Mouse (Mus musculus): ENCODE measurements around the gene Pask. TPM values are rescaled to one million over a fixed set of nuclear protein-coding genes. Genes with fewer than 3 reads are reported as not detected.

Gene Pask
- polyA plus RNA-seq, 1 experiment from 2014 or later, result 25.4 TPM

GRCm38 (mm10) chr1:93272409-93272821 lies 70.9 kb downstream of the Pask start:
- H3K36me3 ChIP-seq (replicated peaks), result no peaks in the 10 kb centered on the region
- 3% methylated on average over 16 of the region's 16 CpGs for WGBS
- peaks cover 3% of the 10 kb centered on the region; the same call in 1 of the 2 replicates for H3K4me1 ChIP-seq
- peaks cover 6% of the 10 kb centered on the region; the same call in 1 of the 2 replicates for H3K27me3 ChIP-seq
- no peak overlapping the region for H3K4me3 ChIP-seq (replicated peaks)
- no peak for ATAC-seq (ENCODE audit: low FRiP score)
- H3K9ac ChIP-seq, result no peak overlapping the region
- H3K4me2 ChIP-seq, result peak overlapping the region; percentile 16
- no peaks in the 10 kb centered on the region for H3K9me3 ChIP-seq
- H3K27ac ChIP-seq, result no peak overlapping the region

GRCm38 (mm10) chr1:93271751-93272150 lies 71.5 kb downstream of the Pask start:
- H3K4me3 ChIP-seq (replicated peaks), result no peak overlapping the region
- 79% methylated on average over 5 of the region's 6 CpGs for WGBS
- no peak for ATAC-seq (ENCODE audit: low FRiP score)

GRCm38 (mm10) chr1:93270516-93271240 lies 72.6 kb downstream of the Pask start:
- H3K9me3 ChIP-seq, result no peaks in the 10 kb centered on the region
- WGBS, result 66% methylated on average over 3 of the region's 3 CpGs
- H3K27me3 ChIP-seq, result 0 out of 2 replicates have a peak, but pooled peaks cover 6% of the 10 kb centered on the region
- no peak for ATAC-seq (ENCODE audit: low FRiP score)
- no peak overlapping the region for H3K9ac ChIP-seq
- H3K4me1 ChIP-seq, result peaks cover 3% of the 10 kb centered on the region; the same call in 1 of the 2 replicates
- H3K4me3 ChIP-seq (replicated peaks), result no peak overlapping the region
- no peak overlapping the region for H3K27ac ChIP-seq
- H3K36me3 ChIP-seq (replicated peaks), result no peaks in the 10 kb centered on the region
- no peak overlapping the region for H3K4me2 ChIP-seq

More at GRCm38 (mm10) chr1:93271751-93272150, 71.5 kb downstream of the Pask start:
- Histone ChIP-seq H3K27me3 (peaks cover 6% of the 10 kb centered on the region; the same call in 1 of the 2 replicates), H3K9me3 (no peaks in the 10 kb centered on the region), H3K9ac (no peak overlapping the region), H3K4me2 (no peak overlapping the region), H3K4me1 (peaks cover 3% of the 10 kb centered on the region; the same call in 1 of the 2 replicates), H3K36me3 (replicated peaks) (no peaks in the 10 kb centered on the region), H3K27ac (no peak overlapping the region)

- 87% methylated on average over 2 of the region's 2 CpGs for WGBS
- peaks cover 3% of the 10 kb centered on the region; the same call in 1 of the 2 replicates for H3K4me1 ChIP-seq
- 0 out of 2 replicates have a peak, but pooled peaks cover 3% of the 10 kb centered on the region for H3K27me3 ChIP-seq
- H3K36me3 ChIP-seq (replicated peaks), result no peaks in the 10 kb centered on the region
- no peak overlapping the region for H3K4me2 ChIP-seq
- H3K9me3 ChIP-seq, result no peaks in the 10 kb centered on the region
- no peak overlapping the region for H3K27ac ChIP-seq
- ATAC-seq (ENCODE audit: low FRiP score), result no peak
- no peak overlapping the region for H3K4me3 ChIP-seq (replicated peaks)
- H3K9ac ChIP-seq, result no peak overlapping the region
These were observed 75.0 kb downstream of the Pask start for GRCm38 (mm10) chr1:93268246-93268645.

GRCm38 (mm10) chr1:93267207-93267606 lies 76.1 kb downstream of the Pask start:
- ATAC-seq (ENCODE audit: low FRiP score), result no peak
- Histone ChIP-seq H3K4me3 (replicated peaks) (no peak overlapping the region), H3K27ac (no peak overlapping the region), H3K9me3 (no peaks in the 10 kb centered on the region), H3K4me1 (peaks cover under 1% of the 10 kb centered on the region; the same call in 1 of the 2 replicates), H3K36me3 (replicated peaks) (no peaks in the 10 kb centered on the region), H3K27me3 (0 out of 2 replicates have a peak, but pooled peaks cover 3% of the 10 kb centered on the region), H3K9ac (no peak overlapping the region), H3K4me2 (no peak overlapping the region)
- 57% methylated on average over 3 of the region's 3 CpGs for WGBS

Small RNA genes lying within 50 kb of the gene (microRNA-seq; reads per million reads assigned to microRNA genes)
- gene Mir6345 (not detected), gene Mir6901 (not detected), gene Mir6902 (not detected)

Other genes starting within 250 kb of the Pask start
- gene Kif1a, start 241.5 kb downstream of the Pask start, polyA plus RNA-seq (2016; fragmentation: Nextera tagmentation; extraction: Ambion mirVana), result 129 and 140 TPM in 2 replicates
- gene Agxt, start 208.2 kb downstream of the Pask start, polyA plus RNA-seq (2016; fragmentation: Nextera tagmentation; extraction: Ambion mirVana), result not detected in 2 replicates
- gene 2310007B03Rik, start 182.5 kb downstream of the Pask start, polyA plus RNA-seq (2016; fragmentation: Nextera tagmentation; extraction: Ambion mirVana), result 0.13 and 0.27 TPM in 2 replicates
- 0.10 and 0.14 TPM in 2 replicates for gene Crocc2, start 174.8 kb downstream of the Pask start, polyA plus RNA-seq (2016; fragmentation: Nextera tagmentation; extraction: Ambion mirVana)
- gene Sned1, start 107.6 kb downstream of the Pask start, polyA plus RNA-seq (2016; fragmentation: Nextera tagmentation; extraction: Ambion mirVana), result 4.3 and 5.3 TPM in 2 replicates
- gene Mterf4, start 37.6 kb downstream of the Pask start, polyA plus RNA-seq (2016; fragmentation: Nextera tagmentation; extraction: Ambion mirVana), result 31.7 and 33.5 TPM in 2 replicates
- 88.6 and 93.5 TPM in 2 replicates for gene Ppp1r7, start 628 bp downstream of the Pask start, polyA plus RNA-seq (2016; fragmentation: Nextera tagmentation; extraction: Ambion mirVana)
- gene Ano7, start 30.4 kb upstream of the Pask start, polyA plus RNA-seq (2016; fragmentation: Nextera tagmentation; extraction: Ambion mirVana), result 0.05 TPM in 1 of 2 replicates, not detected in the other
- gene Hdlbp, start 135.3 kb upstream of the Pask start, polyA plus RNA-seq (2016; fragmentation: Nextera tagmentation; extraction: Ambion mirVana), result 97.6 and 106 TPM in 2 replicates
- 4.6 and 5.0 TPM in 2 replicates for gene Farp2, start 168.6 kb upstream of the Pask start, polyA plus RNA-seq (2016; fragmentation: Nextera tagmentation; extraction: Ambion mirVana)

All from forebrain, embryonic 12.5 days (tissue).